Mouse (Mus musculus) granulocyte monocyte progenitor cell, adult 5-6 weeks (primary cell): ENCODE results near the gene Tnks2. TPM values are rescaled to one million over a fixed set of nuclear protein-coding genes. Genes with fewer than 3 reads are reported as not detected.

Experiments
- ATAC-seq: replicated peaks from 2 replicates; pipeline ENCODE4 v1.8.0; 2016; ENCODE audit warnings: mild to moderate bottlenecking, moderate TSS enrichment, inconsistent platforms; ENCODE audit not compliant: poor library complexity, severe bottlenecking
- total RNA-seq, 2 experiments: library from RNA; stranded (forward) in 1 of 2; stranded (reverse) in 1 of 2; fragments of 200-712, 200-1000 nt in 1 of 2; fragments of >200 nt in 1 of 2; fragmentation: Nextera tagmentation in 1 of 2; gene quantifications; 2 replicates each; pipeline ENCODE4 v1.2.3; 2014 to 2017

Tnks2 gene
- total RNA-seq, 2 experiments from 2014 or later, result 55.1 to 60.6 TPM

GRCm38 (mm10) chr19:36926553-36927236, 92.7 kb downstream of the Tnks2 start:
- ATAC-seq, result peak; percentile 9; the same call in 1 of the 2 replicates

- ATAC-seq, result no peak
These were observed 93.8 kb downstream of the Tnks2 start for GRCm38 (mm10) chr19:36927800-36928361.

DNA sequence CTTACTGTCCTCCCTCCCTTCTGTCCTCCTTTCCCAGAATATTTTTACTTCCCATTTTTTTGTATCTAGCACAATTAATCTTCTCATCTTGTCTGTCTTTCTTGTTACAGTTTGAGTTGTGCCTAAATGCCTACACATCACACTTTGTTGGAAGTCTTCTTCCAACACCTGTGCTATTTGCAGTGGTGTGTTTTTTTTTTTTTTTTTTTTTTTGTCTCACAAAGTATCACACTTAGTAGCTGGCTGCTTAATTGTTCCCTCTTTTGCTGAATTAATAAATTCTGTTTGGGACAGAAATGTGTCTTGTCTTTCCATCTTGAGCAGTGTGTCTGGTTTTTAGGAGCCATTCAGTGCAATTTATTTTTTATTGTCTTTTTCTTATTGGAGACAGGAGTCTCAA, 95.8 kb downstream of the Tnks2 start:
- ATAC-seq, result no peak

DNA sequence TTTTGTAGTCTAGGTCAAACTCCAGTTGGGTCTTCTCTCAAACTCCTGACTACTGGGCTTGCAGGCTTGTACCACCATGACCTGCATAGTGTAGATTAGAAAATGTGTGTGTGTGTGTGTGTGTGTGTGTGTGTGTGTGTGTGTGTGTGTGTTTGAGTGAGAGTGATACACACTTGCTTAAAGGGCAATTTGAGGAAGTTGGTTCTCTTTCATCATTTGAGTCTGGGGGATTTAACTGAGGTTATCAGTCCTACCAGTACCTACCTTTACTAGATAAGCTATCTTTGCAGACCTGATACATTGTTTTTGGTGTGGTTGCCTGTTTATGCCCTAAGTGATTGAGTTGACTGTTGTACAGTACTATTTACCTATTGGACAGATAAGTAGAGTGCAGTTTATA, 98.1 kb downstream of the Tnks2 start:
- ATAC-seq, result peak; percentile 37

DNA sequence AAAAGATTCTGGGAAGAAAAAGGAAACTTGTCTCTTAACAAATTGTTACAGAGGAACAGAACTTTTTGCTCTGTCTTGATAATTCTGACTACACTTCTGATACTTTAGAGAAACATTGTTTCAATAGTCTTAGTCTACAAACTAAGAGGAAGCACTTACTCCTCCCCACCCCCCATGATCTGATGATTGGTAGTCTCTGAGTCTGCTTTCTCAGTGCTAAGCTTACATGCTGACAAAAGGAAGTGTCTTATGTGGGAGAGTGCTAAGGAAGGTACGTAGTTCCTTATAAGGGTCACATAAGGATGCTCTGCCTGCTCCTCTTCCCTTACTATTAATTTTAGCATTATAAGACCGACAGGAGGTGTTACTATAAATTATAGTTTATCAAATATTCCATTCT, 98.6 kb downstream of the Tnks2 start:
- ATAC-seq, result peak; percentile 91

- ATAC-seq, result no peak
These were observed 102.3 kb downstream of the Tnks2 start for GRCm38 (mm10) chr19:36936285-36936684.

GRCm38 (mm10) chr19:36938008-36938407, 104.0 kb downstream of the Tnks2 start:
- no peak for ATAC-seq

DNA sequence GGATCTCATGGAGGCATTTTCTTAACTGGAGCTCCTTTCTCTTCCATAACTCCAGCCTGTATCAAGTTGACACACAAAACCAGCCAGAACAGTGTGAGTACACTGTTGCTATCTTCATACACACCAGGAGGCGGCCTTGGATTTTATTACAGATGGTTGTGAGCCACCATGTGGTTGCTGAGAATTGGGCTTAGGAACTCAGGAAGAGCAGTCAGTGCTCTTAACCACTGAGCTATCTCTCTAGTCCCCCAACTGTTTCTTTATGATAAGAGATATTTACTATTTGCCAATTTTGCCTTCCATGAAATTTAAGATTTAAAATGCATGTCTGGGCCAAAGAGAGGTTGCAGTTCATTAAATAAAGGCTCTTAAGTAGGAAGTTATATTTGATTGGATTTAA, 106.0 kb downstream of the Tnks2 start:
- no peak for ATAC-seq

Other genes with a start within 250 kb of the Tnks2 start
- gene Ppp1r3c, start 97.6 kb upstream of the Tnks2 start, total RNA-seq (2014; fragmentation: Nextera tagmentation), result not detected in 2 replicates
- gene Ppp1r3c, start 97.6 kb upstream of the Tnks2 start, total RNA-seq (2017), result not detected in 2 replicates
- gene Fgfbp3, start 85.4 kb downstream of the Tnks2 start, total RNA-seq (2014; fragmentation: Nextera tagmentation), result 1.7 TPM in 1 of 2 replicates, not detected in the other
- gene Fgfbp3, start 85.4 kb downstream of the Tnks2 start, total RNA-seq (2017), result 0.60 and 1.1 TPM in 2 replicates
- 32.5 and 42.8 TPM in 2 replicates for gene Btaf1, start 91.8 kb downstream of the Tnks2 start, total RNA-seq (2014; fragmentation: Nextera tagmentation)
- gene Btaf1, start 91.8 kb downstream of the Tnks2 start, total RNA-seq (2017), result 56.7 and 60.8 TPM in 2 replicates